Mouse (Mus musculus) heart, embryonic 15.5 days (tissue): Measurements from ENCODE around the gene Grxcr1. TPM values are rescaled to one million over a fixed set of nuclear protein-coding genes. Genes with fewer than 3 reads are reported as not detected.

Source experiments
- ATAC-seq: fragments of 200-750 bp; cut with Nextera tagmentation; replicated peaks from 2 replicates; pipeline ENCODE4 v1.8.0; 2017; ENCODE audit warnings: low read depth, moderate TSS enrichment; ENCODE audit not compliant: insufficient number of reproducible peaks, insufficient read depth, low FRiP score
- H3K27ac ChIP-seq: fragments of 300-500 bp; sonication (generic); 2 replicates; pipeline ENCODE4 v1.5.1; 2015; ENCODE audit warnings: mild to moderate bottlenecking, inconsistent platforms
- H3K27me3 ChIP-seq: fragments of 300-500 bp; sonication (generic); 2 replicates; pipeline ENCODE4 v1.6.1; 2015; ENCODE audit warnings: inconsistent platforms
- H3K36me3 ChIP-seq: fragments of 300-500 bp; sonication (generic); 2 replicates; pipeline ENCODE4 v1.6.1; 2015; ENCODE audit warnings: mild to moderate bottlenecking, inconsistent platforms
- H3K4me1 ChIP-seq: fragments of 300-500 bp; sonication (generic); replicated peaks from 2 replicates; pipeline ENCODE4 v1.6.1; 2015; ENCODE audit warnings: inconsistent platforms
- H3K4me2 ChIP-seq: fragments of 300-500 bp; sonication (generic); 2 replicates; pipeline ENCODE4 v1.6.1; 2015; ENCODE audit warnings: inconsistent platforms, mild to moderate bottlenecking, moderate library complexity
- H3K4me3 ChIP-seq: fragments of 300-500 bp; sonication (generic); 2 replicates; pipeline ENCODE4 v1.5.1; 2015; ENCODE audit warnings: mild to moderate bottlenecking, inconsistent platforms
- H3K9ac ChIP-seq: fragments of 300-500 bp; sonication (generic); 2 replicates; pipeline ENCODE4 v1.6.1; 2015; ENCODE audit warnings: mild to moderate bottlenecking, inconsistent platforms
- H3K9me3 ChIP-seq: fragments of 300-500 bp; sonication (generic); replicated peaks from 2 replicates; pipeline ENCODE4 v1.6.1; 2016; ENCODE audit warnings: inconsistent platforms
- WGBS: fragments of 180-500 bp; shearing (Covaris S2); methylation state at CpG from one replicate; pipeline ENCODE4 v1.1.7; 2015; ENCODE audit warnings: mixed read lengths; 5-methylcytosine and 5-hydroxymethylcytosine counted together
- polyA plus RNA-seq: library from polyadenylated mRNA; unstranded; fragments of >200 nt; fragmentation: Nextera tagmentation; extraction: Ambion mirVana; gene quantifications from 2 replicates; pipeline ENCODE4 v1.2.1, GENCODE M21; 2015

The Grxcr1 gene
- polyA plus RNA-seq, 1 experiment from 2014 or later, result not detected

GRCm38 (mm10) chr5:68162503-68162902 is 130.9 kb downstream of the Grxcr1 start:
- H3K9ac ChIP-seq, result no peak overlapping the region
- H3K4me1 ChIP-seq, result no peaks in the 10 kb centered on the region
- no peaks in the 10 kb centered on the region for H3K9me3 ChIP-seq
- 51% methylated on average over 2 of the region's 2 CpGs for WGBS
- ATAC-seq, result no peak
- no peaks in the 10 kb centered on the region for H3K36me3 ChIP-seq
- H3K4me2 ChIP-seq, result no peak overlapping the region
- no peak overlapping the region for H3K27ac ChIP-seq
- H3K4me3 ChIP-seq, result no peak overlapping the region
- H3K27me3 ChIP-seq, result no peaks in the 10 kb centered on the region

GRCm38 (mm10) chr5:68165954-68166353 is 134.3 kb downstream of the Grxcr1 start:
- 73% methylated on average over 7 of the region's 7 CpGs for WGBS
- H3K36me3 ChIP-seq, result no peaks in the 10 kb centered on the region
- H3K4me3 ChIP-seq, result no peak overlapping the region
- ATAC-seq, result no peak
- no peak overlapping the region for H3K27ac ChIP-seq
- no peaks in the 10 kb centered on the region for H3K4me1 ChIP-seq
- H3K9ac ChIP-seq, result no peak overlapping the region
- no peak overlapping the region for H3K4me2 ChIP-seq
- H3K9me3 ChIP-seq, result no peaks in the 10 kb centered on the region
- H3K27me3 ChIP-seq, result no peaks in the 10 kb centered on the region

Other genes with a start within 250 kb of the Grxcr1 start
- 6.2 and 11.9 TPM in 2 replicates for gene Atp8a1, start 184.4 kb upstream of the Grxcr1 start, polyA plus RNA-seq
- gene Gm5108, start 90.2 kb upstream of the Grxcr1 start, polyA plus RNA-seq, result not detected in 2 replicates
- not detected in 2 replicates for gene Gm21905, start 85.4 kb upstream of the Grxcr1 start, polyA plus RNA-seq